Mouse (Mus musculus) natural killer cell, adult 2 months (primary cell): Measurements from ENCODE around the gene Mmp7.

Source experiments
- DNase-seq, 2 experiments: peaks; one replicate each; pipeline ENCODE4 v3.0.0; 2022; ENCODE audit warnings: low spot score in 2 of 2

Gene Mmp7

GRCm38 (mm10) chr9:7742696-7743095, 50.8 kb downstream of the Mmp7 start:
- peak in 1 of 2 experiments; percentile 59 for DNase-seq

- no peak for DNase-seq
Measured at GRCm38 (mm10) chr9:7744156-7744555, 52.3 kb downstream of the Mmp7 start.

- no peak for DNase-seq
Measured at GRCm38 (mm10) chr9:7748881-7749280, 57.0 kb downstream of the Mmp7 start.
